Mouse (Mus musculus) ES-E14 (cell line): ENCODE measurements around the gene Rtf1. TPM values are rescaled to one million over a fixed set of nuclear protein-coding genes. Genes with fewer than 3 reads are reported as not detected.

Experiments
- DNase-seq: peaks from one replicate; pipeline ENCODE4 v3.0.0-alpha.2; 2013; ENCODE audit warnings: low read depth, low spot score
- H3K27ac ChIP-seq: 2 replicates; pipeline ENCODE4 v1.5.1; 2012; ENCODE audit warnings: low read depth, mild to moderate bottlenecking, low read length, moderate library complexity, mixed read lengths; ENCODE audit not compliant: poor library complexity, insufficient read depth, severe bottlenecking
- H3K36me3 ChIP-seq: 2 replicates; pipeline ENCODE4 v1.6.1; 2012; ENCODE audit warnings: mild to moderate bottlenecking, low read length, moderate library complexity, mixed read lengths; ENCODE audit not compliant: control insufficient read depth, poor library complexity, insufficient read depth, severe bottlenecking
- H3K4me1 ChIP-seq, 2 experiments: fragments of 150-350 bp in 1 of 2; sonication (generic) in 1 of 2; 2 replicates each; pipeline ENCODE4 v1.6.1; 2012; ENCODE audit warnings: low read length in 2 of 2, mild to moderate bottlenecking in 1 of 2, mixed read lengths in 1 of 2; ENCODE audit not compliant: control insufficient read depth in 2 of 2, insufficient read depth in 2 of 2, poor library complexity in 1 of 2
- H3K4me3 ChIP-seq, 2 experiments: fragments of 150-350 bp in 1 of 2; sonication (generic) in 1 of 2; 2 replicates each; pipeline ENCODE4 v1.5.1; 2012; ENCODE audit warnings: low read length in 2 of 2, low read depth in 1 of 2, mild to moderate bottlenecking in 1 of 2, mixed read lengths in 1 of 2; ENCODE audit not compliant: insufficient read depth in 1 of 2, poor library complexity in 1 of 2, severe bottlenecking in 1 of 2
- H3K9ac ChIP-seq: 2 replicates; pipeline ENCODE4 v1.6.1; 2012; ENCODE audit warnings: low read depth, mild to moderate bottlenecking, low read length, mixed read lengths; ENCODE audit not compliant: poor library complexity, insufficient read depth, severe bottlenecking
- H3K9me3 ChIP-seq: fragments of 150-350 bp; sonication (generic); 2 replicates; pipeline ENCODE4 v1.6.1; 2012; ENCODE audit warnings: low read depth, mild to moderate bottlenecking, low read length; ENCODE audit not compliant: control insufficient read depth, insufficient read depth
- CHD2 ChIP-seq: IDR thresholded peaks from 2 replicates; pipeline ENCODE4 v1.6.1; 2014; ENCODE audit warnings: mild to moderate bottlenecking, low read depth, low read length, inconsistent platforms
- HCFC1 ChIP-seq: IDR thresholded peaks from 2 replicates; pipeline ENCODE4 v1.6.1; 2012; ENCODE audit warnings: low read length, inconsistent platforms, borderline replicate concordance; ENCODE audit not compliant: insufficient read depth
- MAFK ChIP-seq: IDR thresholded peaks from 2 replicates; pipeline ENCODE4 v1.6.1; 2014; ENCODE audit warnings: mild to moderate bottlenecking, low read depth, low read length, inconsistent platforms; ENCODE audit not compliant: insufficient read depth
- ZC3H11A ChIP-seq: IDR thresholded peaks from 2 replicates; pipeline ENCODE4 v1.6.1; 2012; ENCODE audit warnings: low read depth, mild to moderate bottlenecking, inconsistent platforms, low read length, borderline replicate concordance
- ZNF384 ChIP-seq: IDR thresholded peaks from 2 replicates; pipeline ENCODE4 v1.6.1; 2012; ENCODE audit warnings: low read depth, low read length, inconsistent platforms
- in situ Hi-C, 2 experiments: fragments of 600-800 bp; cut with MboI; formaldehyde crosslinking; loops; one replicate each; pipeline ENCODE4 v1.15.1; 2025; ENCODE audit warnings: low sequenced_read_pairs in 2 of 2, inconsistent platforms in 1 of 2; ENCODE audit not compliant: unreplicated experiment in 2 of 2
- total RNA-seq: library from RNA; depleted of rRNA; stranded (reverse); fragments of 300-350 nt; gene quantifications from 2 replicates; pipeline ENCODE4 v1.2.3, GENCODE M21; 2012; rRNA removed

Rtf1 gene
- total RNA-seq: 10.3 and 12.1 TPM in 2 replicates

- DNase-seq: peak; percentile 56
- peak within 1 kb of the TSS; percentile 55 for H3K27ac ChIP-seq
Measured at GRCm38 (mm10) chr2:119674525-119675214, at the start of gene Rtf1. Rtf1 (plus strand) TSS chr2:119675068.

DNA sequence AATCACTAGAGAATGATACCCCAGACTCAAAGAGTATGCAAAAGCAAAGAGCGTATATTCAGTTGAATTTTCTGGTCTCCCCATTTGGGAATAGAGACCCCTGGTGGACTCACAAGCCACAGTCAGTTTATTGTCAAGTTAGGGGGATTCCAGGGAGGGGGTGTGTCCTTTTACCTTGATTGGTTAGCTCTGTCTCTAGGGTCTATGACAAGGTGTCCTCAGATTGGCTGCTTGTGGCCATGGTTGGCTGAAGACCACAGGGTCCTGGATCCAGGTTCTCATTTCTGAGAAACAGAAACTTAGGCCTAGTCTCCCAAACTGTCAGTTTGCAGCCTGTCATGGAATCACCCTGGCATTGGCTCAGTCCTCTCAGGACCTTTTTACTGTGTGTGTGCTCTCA lies 38.1 kb upstream of the Rtf1 start:
- no peak for TF ChIP-seq ZC3H11A
- no peak for TF ChIP-seq HCFC1
- TF ChIP-seq MAFK: no peak
- TF ChIP-seq ZNF384: no peak
- TF ChIP-seq CHD2: no peak
- peaks cover 30% of the 10 kb centered on the region for H3K36me3 ChIP-seq
- H3K9me3 ChIP-seq: no peaks in the 10 kb centered on the region
- no peak overlapping the region for H3K27ac ChIP-seq
- H3K4me1 ChIP-seq: no peaks in the 10 kb centered on the region
- DNase-seq: peak; percentile 11
- H3K9ac ChIP-seq: no peak overlapping the region
- in situ Hi-C loops: no loop called here
- no peak overlapping the region for H3K4me3 ChIP-seq

More at GRCm38 (mm10) chr2:119674525-119675214, at the start of gene Rtf1:
- H3K36me3 ChIP-seq: no peaks in the 10 kb centered on the region
- peak within 1 kb of the TSS; percentile 95 for H3K9ac ChIP-seq
- TF ChIP-seq HCFC1 (no peak), CHD2 (no peak), ZC3H11A (no peak), ZNF384 (no peak), MAFK (no peak)
- peak within 1 kb of the TSS; percentile 98 to 100 for H3K4me3 ChIP-seq
- H3K4me1 ChIP-seq: peaks cover 0 to 3% of the 10 kb centered on the region in 2 experiments; a peak in 1 of 4 replicates
- in situ Hi-C loops: no loop called here
- no peaks in the 10 kb centered on the region for H3K9me3 ChIP-seq

- peaks cover 43% of the 10 kb centered on the region for H3K36me3 ChIP-seq
- no peak overlapping the region for H3K9ac ChIP-seq
- no peak for TF ChIP-seq CHD2
- no peak for TF ChIP-seq HCFC1
- no peak for TF ChIP-seq ZNF384
- no peak for TF ChIP-seq ZC3H11A
- TF ChIP-seq MAFK: no peak
- in situ Hi-C loops: no loop called here
- no peak overlapping the region for H3K4me3 ChIP-seq
- no peaks in the 10 kb centered on the region for H3K4me1 ChIP-seq
- DNase-seq: no peak
- H3K27ac ChIP-seq: no peak overlapping the region
- no peaks in the 10 kb centered on the region for H3K9me3 ChIP-seq
Measured at GRCm38 (mm10) chr2:119641214-119641912, 33.5 kb upstream of the Rtf1 start.

DNA sequence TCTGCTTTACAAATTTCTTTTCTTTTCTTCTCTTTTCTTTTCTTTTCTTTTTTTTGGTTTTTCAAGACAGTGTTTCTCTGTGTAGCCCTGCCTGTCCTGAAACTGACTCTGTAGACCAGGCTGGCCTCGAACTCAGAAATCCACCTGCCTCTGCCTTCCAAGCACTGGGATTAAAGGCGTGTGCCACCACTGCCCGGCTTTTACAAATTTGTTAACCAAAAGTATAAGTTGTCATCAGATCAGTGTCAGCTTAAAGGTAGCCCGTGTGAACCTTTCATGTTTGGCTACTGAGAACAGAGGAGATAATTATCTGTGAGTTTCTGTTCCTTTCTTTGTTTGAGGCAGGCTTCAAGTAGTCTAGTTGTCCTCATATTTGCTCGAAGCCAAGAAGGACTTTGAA lies 30.6 kb upstream of the Rtf1 start:
- no peaks in the 10 kb centered on the region for H3K9me3 ChIP-seq
- in situ Hi-C loops: no loop called here
- H3K27ac ChIP-seq: no peak overlapping the region
- H3K4me1 ChIP-seq: no peaks in the 10 kb centered on the region
- H3K36me3 ChIP-seq: peaks cover 37% of the 10 kb centered on the region
- no peak overlapping the region for H3K4me3 ChIP-seq
- DNase-seq: no peak
- H3K9ac ChIP-seq: no peak overlapping the region
- no peak for TF ChIP-seq MAFK
- TF ChIP-seq ZC3H11A: no peak
- TF ChIP-seq ZNF384: no peak
- no peak for TF ChIP-seq CHD2
- no peak for TF ChIP-seq HCFC1
